Mouse (Mus musculus) layer of hippocampus, adult 2 months (tissue): ENCODE data around the gene Kif26a. TPM values are rescaled to one million over a fixed set of nuclear protein-coding genes. Genes with fewer than 3 reads are reported as not detected.

Experiments
- DNase-seq, 2 experiments: peaks; one replicate each; pipeline ENCODE4 v3.0.0; 2022; ENCODE audit warnings: low spot score in 2 of 2
- H3K27ac ChIP-seq: fragments of 200-600 bp; 2 replicates; pipeline ENCODE4 v1.8.1; 2022
- H3K4me3 ChIP-seq: fragments of 200-600 bp; 2 replicates; pipeline ENCODE4 v1.8.1; 2022; ENCODE audit warnings: mild to moderate bottlenecking
- CTCF ChIP-seq: fragments of 200-600 bp; conservative IDR thresholded peaks from 2 replicates; pipeline ENCODE4 v1.8.1; 2022; ENCODE audit warnings: antibody characterized with exemption, mild to moderate bottlenecking, moderate library complexity
- long read RNA-seq, 2 experiments: library from polyadenylated mRNA; stranded (forward); transcript quantifications; one replicate each; pipeline ENCODE4 v2.0.0; 2021; ENCODE audit warnings: borderline mapping rate in 2 of 2
- total RNA-seq, 2 experiments: library from RNA; stranded (reverse); gene quantifications; 2 replicates each; pipeline ENCODE4 v1.2.3; 2021

Gene Kif26a
- 1 to 10 TPM; 5.0 to 5.8 TPM for total RNA-seq
- long read RNA-seq, experiment 1, result 0 reads
- long read RNA-seq, experiment 2, result 0 reads

GRCm38 (mm10) chr12:112145875-112146651, at the start of gene Kif26a:
Gene Kif26a (plus strand): TSS chr12:112146208.
- Histone ChIP-seq H3K27ac (peak within 1 kb of the TSS; percentile 72), H3K4me3 (peak within 1 kb of the TSS; percentile 55)
- peak; percentile 32 to 50 for DNase-seq
- peak; percentile 92 for TF ChIP-seq CTCF

- no peak for DNase-seq
- no peak overlapping the region for H3K4me3 ChIP-seq
- H3K27ac ChIP-seq, result no peak overlapping the region
- TF ChIP-seq CTCF, result no peak
Observed at GRCm38 (mm10) chr12:112096733-112097117, 49.3 kb upstream of the Kif26a start.

GRCm38 (mm10) chr12:112100106-112100505, 45.9 kb upstream of the Kif26a start:
- no peak overlapping the region for H3K27ac ChIP-seq
- no peak for DNase-seq
- no peak for TF ChIP-seq CTCF
- H3K4me3 ChIP-seq, result no peak overlapping the region

GRCm38 (mm10) chr12:112101045-112101444, 45.0 kb upstream of the Kif26a start:
- peak; percentile 43 for TF ChIP-seq CTCF
- no peak for DNase-seq
- Histone ChIP-seq H3K4me3 (no peak overlapping the region), H3K27ac (peak overlapping the region; percentile 67)

- no peak overlapping the region for H3K4me3 ChIP-seq
- no peak for TF ChIP-seq CTCF
- DNase-seq, result no peak
- H3K27ac ChIP-seq, result no peak overlapping the region
Observed at GRCm38 (mm10) chr12:112103179-112103578, 42.8 kb upstream of the Kif26a start.

- no peak for DNase-seq
- H3K4me3 ChIP-seq, result no peak overlapping the region
- H3K27ac ChIP-seq, result no peak overlapping the region
- no peak for TF ChIP-seq CTCF
Observed at GRCm38 (mm10) chr12:112104890-112105289, 41.1 kb upstream of the Kif26a start.

- no peak for TF ChIP-seq CTCF
- Histone ChIP-seq H3K27ac (no peak within 1 kb of the TSS), H3K4me3 (peak within 1 kb of the TSS; percentile 8; the same call in 1 of the 2 replicates)
- DNase-seq, result no peak
Observed at GRCm38 (mm10) chr12:112106541-112106971, 39.5 kb upstream of the Kif26a start, which contains the start of gene Aspg. Gene Aspg (plus strand): TSS chr12:112106679.

GRCm38 (mm10) chr12:112107685-112108084, 38.3 kb upstream of the Kif26a start:
- TF ChIP-seq CTCF, result no peak
- H3K4me3 ChIP-seq, result no peak overlapping the region

GRCm38 (mm10) chr12:112108696-112109445, 37.1 kb upstream of the Kif26a start:
- Histone ChIP-seq H3K27ac (no peak overlapping the region), H3K4me3 (no peak overlapping the region)
- no peak for DNase-seq
- no peak for TF ChIP-seq CTCF

More at GRCm38 (mm10) chr12:112107685-112108084, 38.3 kb upstream of the Kif26a start:
- DNase-seq, result no peak
- no peak overlapping the region for H3K27ac ChIP-seq

GRCm38 (mm10) chr12:112109701-112110100, 36.3 kb upstream of the Kif26a start:
- Histone ChIP-seq H3K4me3 (no peak overlapping the region), H3K27ac (no peak overlapping the region)
- DNase-seq, result no peak
- TF ChIP-seq CTCF, result no peak

- Histone ChIP-seq H3K4me3 (no peak overlapping the region), H3K27ac (no peak overlapping the region)
- DNase-seq, result no peak
- TF ChIP-seq CTCF, result no peak
Observed at GRCm38 (mm10) chr12:112111323-112111722, 34.7 kb upstream of the Kif26a start.

GRCm38 (mm10) chr12:112112235-112112634, 33.8 kb upstream of the Kif26a start:
- no peak for DNase-seq
- TF ChIP-seq CTCF, result no peak
- Histone ChIP-seq H3K27ac (no peak overlapping the region), H3K4me3 (no peak overlapping the region)

GRCm38 (mm10) chr12:112112686-112113396, 33.2 kb upstream of the Kif26a start:
- Histone ChIP-seq H3K4me3 (no peak overlapping the region), H3K27ac (no peak overlapping the region)
- TF ChIP-seq CTCF, result no peak
- DNase-seq, result no peak
